Mouse (Mus musculus) kidney, postnatal 4 days (tissue): ENCODE measurements at regions not wholly inside any gene's neighbourhood (a gene's known extent, or its start where the extent isn't known, plus 50 kb on each side); places are given as distances from the start of the nearest gene placed in this dataset.
A peak's percentile ranks its signal among the peaks of the same experiment; 100 is the strongest.
"Not testable (repeated sequence)": the region's sequence is repeated elsewhere in the genome, so short reads cannot be mapped to it uniquely, and the experiment has no call there.

Source experiments
- DNase-seq, 2 experiments: peaks; one replicate each; pipeline ENCODE4 v3.0.0; 2021; ENCODE audit warnings: mixed read lengths in 2 of 2

DNA sequence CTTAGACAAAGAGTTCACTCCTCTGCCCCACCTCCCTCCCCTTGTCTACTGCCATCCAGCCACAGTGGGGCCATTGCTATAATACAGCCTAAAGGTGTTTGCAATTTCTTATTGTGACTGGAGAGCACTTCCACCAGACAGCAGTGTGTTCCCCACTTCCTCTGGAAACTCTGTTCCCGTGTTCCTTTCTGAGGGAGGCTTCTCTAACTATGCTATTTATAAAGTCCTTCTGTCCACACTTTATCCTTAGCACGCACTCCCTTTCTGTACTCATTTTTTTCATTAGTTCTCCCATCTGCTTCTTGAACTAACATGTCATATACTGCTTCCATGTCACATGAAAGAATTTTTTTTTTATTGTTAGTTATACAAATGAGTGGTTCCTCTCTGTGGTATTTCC lies 52.0 kb upstream of the 4930432M17Rik start:
- DNase-seq: no peak

DNA sequence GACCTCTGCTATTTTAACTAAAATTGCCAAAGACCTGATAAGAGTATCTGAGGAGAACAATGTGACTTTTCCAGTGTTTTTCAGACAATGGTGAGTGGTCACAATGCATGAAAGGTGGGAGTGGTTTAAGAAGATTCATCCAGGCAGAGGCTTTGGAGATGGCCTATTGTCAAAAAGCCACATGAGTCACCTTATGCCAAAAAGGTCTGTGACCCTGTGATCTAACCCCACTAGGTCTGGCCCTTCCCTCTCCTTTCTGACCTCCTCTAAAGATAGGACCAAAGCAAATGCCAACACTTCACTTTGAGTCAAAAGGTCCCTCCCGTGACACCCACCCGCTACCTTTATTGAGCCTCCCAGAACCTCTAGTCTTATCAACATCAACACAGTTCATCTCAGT lies 52.4 kb upstream of the 4930432M17Rik start:
- DNase-seq: no peak

DNA sequence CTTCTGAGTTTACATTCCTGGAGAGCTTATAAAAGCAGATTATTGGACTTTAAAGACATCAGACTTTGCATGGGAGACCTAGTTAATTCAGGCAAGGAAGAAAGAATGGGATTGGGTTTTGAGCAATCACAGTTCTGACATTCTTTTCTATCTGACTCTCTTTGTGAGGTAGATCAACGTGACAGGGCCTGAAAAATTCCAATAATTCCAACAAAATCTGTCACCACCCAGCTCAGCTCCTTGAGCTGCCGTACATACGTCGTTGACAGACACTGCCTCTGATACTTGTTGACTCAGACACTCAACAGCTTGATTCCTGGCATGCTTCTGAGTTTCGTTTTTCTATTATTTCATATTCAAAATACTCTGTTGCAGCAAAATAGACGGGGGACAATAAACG lies 53.2 kb upstream of the 4930432M17Rik start:
- DNase-seq: no peak

DNA sequence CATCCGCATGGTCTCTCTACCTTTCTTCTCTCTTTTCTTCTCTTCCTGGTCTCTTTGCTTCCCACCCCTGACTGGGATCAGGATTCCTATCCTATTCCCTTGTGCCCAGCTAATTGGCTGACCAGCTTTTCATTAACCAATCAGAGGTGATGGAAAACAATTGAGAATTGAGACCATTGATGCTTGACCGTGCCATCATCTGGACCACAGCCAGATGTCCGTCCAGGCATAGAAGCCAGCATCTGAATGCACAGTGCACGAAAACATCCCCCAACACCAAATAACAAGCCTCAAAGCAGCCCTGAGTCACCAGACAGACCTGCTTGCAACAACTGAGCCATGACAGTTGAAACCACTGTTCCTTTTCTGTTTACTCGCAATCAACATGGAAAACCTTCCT lies 54.5 kb upstream of the 4930432M17Rik start:
- peak; percentile 34 to 48 for DNase-seq

DNA sequence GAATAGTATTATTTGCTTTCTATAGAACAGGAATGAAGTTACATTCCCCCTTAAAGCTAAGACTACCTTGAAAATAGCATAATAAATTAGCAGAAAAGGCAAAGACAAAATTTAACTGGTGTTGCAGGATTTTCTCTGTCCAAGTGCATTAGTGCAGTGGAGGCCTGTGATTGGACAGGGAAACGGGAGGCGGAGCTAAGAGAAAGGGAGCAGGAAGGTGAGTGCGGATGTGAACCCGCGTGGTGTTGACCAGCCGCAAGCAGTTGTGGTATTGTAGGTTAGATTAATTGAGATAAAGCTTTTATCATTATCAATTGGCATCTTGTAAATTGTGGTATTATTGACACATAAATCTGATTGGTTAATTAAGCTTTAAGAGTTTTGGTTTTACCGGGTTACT lies 55.8 kb upstream of the 4930432M17Rik start:
- DNase-seq: no peak

DNA sequence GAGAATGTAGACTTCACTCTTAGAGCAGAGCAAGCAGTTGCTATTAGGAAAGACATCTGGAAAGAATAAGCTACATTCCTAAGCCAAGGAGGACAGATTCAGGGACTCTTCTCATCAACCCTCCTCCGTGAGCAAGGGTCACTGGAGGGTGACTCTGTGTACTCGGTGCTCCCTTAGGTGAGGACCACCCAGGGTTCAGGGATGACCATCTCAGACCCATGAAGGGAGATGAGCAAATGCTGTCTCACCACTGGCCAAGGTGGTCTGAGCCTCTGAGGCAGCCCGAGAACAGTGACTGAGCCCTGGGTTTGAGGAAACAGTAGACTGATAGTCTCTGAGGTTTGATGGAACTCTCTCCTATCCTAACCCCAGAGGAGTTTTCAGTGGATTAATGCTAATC lies 57.3 kb upstream of the 4930432M17Rik start:
- DNase-seq: no peak

DNA sequence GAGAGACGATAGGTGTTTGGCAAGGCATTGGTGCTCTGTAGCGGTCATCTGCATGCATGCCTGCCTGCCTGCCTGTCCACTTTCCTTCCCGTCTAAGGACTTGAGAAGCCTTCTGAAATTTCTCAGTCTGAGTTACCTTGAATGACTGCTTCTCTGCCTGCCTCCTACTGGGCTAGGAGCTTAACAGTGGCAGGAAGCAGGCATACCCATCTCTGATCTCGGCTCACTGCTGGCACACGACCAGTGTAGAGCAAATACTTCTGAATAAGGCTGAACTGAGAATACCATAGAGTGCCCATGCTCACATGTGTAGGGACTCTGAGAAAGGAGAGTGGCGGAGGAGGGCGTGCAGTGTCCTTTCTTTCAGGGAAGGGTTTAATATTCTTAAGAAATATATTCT lies 60.7 kb upstream of the 4930432M17Rik start:
- DNase-seq: no peak

DNA sequence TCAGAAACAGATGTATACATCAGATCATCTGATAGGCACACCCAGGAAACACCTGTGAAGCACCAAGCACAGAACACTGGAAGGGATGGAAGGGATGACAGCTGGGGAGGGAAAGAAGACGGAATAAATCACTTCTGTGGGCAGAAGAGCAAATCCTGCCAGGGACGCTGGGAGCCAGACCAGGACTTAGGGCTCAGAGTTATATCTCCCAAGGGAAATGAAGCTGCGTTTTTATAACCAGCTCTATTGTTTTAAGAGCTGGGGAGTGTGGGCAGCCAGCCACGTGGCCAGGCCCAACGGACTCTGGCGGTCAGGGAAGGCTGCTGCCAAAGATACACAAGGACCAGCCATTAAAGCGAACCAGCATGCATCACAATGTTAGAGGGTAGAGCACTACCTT lies 61.5 kb upstream of the 4930432M17Rik start:
- DNase-seq: peak; percentile 58 to 68

DNA sequence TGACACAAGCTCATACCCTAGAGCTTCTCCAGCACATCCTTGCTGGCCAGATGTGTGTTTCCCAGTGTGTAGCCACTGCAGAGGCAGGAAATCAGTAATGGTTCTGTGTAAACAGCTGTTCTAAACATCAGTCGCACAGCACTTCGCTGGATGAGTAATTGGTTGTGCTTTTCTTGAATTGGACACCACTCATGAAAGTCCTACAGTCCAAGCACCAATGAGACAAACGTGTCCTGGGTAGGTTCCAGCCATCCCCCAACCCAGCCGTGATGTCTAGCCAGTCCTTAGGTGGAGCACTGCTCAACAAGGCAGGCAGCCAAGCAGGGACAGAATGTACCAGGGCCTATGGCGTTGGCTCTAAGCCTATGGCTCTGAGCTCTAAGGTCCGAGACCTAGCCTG lies 65.8 kb upstream of the 4930432M17Rik start:
- DNase-seq: no peak

DNA sequence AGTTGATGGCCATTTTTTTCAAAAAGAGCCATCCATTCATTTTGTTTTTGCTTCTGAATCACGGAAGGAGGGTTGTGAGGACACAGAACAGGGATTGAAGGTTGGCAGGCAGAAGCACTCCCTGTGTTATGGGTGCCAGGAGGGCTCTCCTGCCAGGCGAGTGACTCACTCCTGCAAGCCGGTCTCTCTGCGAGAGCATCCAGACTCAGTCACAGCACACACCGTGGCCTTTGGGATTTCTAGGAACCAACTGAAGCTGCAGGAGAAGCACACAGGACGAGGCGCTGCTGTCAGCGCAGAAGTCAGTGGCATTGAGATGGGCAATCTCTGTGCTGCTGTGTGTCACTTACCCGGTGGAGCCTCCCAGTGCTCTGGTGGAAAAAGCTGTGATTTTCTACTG lies 66.5 kb upstream of the 4930432M17Rik start:
- DNase-seq: no peak

DNA sequence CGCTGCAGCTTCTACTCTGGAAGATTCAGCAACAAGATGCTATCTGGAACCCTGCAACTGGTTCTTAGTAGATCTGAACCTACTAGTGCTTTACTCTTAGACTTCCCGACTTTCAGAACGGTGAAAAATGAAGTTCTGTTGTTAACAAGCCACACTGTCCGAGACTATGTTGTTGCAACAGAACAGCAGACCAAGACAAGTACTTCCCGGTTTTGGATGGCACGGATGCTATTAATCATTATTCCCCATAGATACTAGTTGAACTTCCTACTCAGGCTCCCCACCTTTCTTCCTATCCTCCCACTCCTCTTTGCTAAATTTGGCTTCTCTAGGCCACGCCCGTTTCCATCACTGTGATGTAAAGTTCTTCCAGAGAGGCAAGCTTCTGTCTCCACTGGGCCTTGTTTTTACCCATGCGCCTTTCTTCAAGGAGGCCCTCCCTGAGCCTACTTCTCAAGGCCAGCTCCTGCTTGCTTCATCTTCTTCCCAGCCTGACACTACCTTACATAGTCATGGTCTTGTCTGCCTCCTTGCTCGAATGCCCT lies 67.7 kb upstream of the 4930432M17Rik start:
- DNase-seq: no peak

DNA sequence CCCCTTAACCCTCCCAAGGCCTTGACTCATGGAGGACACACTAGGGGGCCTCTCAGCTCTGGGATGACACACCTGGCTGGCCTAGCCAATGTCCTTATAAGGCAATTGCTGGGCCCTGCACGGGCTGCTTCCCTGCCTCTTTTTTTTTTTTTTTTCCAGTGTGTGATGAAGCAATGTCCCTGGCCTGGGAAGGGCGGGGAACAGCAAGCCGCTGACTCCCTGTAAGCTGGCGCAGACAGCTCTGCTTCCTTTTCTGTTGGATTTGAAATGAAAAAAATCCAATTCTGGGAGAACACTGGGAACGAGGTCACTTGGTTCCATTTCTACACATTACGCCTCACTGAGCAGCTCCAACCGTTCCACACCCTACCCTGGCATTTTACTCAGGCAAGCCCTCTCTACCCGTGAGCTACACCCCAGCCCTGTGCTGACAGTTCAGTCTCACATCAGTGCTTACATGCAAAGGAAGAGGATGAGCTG lies 68.4 kb upstream of the 4930432M17Rik start:
- DNase-seq: peak; percentile 34 to 56

DNA sequence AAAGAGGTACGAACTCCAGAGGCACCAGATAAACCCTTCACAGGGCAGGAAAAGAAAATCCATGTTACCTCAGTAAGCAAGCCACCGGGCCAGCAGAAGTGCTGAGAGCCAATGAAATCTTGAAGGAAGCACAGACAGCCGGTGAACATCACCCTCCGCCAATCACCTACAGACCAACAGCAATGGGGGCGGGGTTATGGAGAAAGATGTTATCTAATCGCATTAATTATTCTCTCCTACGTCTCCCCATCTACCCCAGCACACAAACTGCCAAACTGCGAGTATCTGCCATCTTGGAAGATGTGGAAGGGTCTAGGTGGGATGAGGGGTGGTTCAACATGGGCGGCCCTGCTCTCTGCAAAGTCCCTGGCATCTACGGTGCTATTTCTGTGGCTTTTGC lies 68.6 kb upstream of the Slc44a3 start:
- no peak for DNase-seq

DNA sequence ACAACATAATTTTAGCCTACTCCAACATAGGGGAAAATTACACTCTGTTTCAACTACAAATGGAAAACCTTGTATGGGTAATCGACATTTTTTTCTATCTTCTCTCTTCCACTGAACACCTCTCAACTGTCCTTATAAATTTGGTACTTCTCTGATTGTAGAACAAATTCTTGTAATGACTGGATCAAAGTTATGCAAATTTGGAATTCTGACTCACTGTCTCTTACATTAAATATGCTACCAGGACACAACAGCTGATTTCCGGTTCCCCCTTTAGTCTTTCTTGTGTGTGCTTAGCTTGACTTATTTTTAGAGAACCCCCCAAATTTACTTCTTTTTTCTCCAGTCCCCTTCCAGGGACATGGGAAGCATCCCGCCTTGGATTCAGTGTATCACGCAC lies 68.2 kb upstream of the Slc44a3 start:
- no peak for DNase-seq

DNA sequence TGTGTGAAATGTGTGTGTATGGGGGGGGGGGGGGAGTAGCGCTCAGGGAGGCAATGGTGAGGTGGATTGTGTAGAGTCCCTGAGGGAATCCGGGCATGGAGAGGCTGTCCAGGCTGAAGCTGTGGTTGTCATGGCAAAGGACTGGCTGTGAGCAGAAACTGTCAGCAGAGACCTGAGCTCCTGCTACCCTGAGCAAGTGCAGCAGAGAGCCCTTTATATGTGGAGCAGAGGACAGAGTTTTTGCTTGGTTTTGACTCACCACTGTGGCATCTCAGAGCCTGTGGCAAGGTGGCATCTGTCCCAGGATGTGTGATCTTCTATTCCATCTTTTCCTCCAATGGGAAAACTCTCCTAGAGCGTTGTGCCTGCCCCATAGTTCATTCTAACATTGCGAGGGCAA lies 65.8 kb upstream of the Slc44a3 start:
- no peak for DNase-seq

DNA sequence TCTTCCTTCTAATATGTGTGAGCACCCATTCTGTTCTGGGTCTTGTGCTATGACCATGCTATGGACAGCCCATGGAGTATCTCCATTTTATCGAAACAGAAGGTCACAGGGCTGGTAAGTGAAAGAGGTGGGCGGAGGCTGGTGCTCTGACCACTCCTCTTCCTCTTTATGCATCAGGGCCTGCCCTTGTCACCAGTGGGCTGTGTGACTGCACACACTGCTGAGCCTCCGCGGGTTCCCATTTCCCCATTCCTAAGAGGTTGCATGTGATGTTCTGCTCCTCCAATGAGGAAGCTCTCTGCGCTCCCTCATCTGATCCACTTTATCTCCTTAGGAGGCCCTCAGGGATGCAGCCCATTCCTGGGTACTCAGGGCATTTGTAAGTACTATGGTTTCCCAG lies 65.0 kb upstream of the Slc44a3 start:
- DNase-seq: no peak

DNA sequence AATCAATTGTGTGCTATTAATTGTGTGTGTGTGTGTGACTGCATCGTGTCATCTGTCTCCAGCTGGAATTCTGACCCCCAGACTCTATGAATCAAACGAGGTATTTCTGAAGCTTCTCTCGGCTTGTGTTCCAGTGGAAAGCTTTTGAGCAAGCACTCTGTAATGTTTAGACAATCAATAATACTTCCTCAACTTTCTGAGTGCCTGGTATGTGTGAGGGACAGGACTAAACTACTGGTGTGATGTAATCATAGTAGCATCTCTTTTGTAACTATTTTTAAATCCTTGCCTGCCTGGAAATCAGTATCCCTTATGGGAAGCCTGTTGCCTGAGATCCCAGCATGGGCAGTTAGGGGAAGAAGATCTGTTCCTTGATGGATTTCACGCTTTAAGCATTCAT lies 62.4 kb upstream of the Slc44a3 start:
- no peak for DNase-seq

DNA sequence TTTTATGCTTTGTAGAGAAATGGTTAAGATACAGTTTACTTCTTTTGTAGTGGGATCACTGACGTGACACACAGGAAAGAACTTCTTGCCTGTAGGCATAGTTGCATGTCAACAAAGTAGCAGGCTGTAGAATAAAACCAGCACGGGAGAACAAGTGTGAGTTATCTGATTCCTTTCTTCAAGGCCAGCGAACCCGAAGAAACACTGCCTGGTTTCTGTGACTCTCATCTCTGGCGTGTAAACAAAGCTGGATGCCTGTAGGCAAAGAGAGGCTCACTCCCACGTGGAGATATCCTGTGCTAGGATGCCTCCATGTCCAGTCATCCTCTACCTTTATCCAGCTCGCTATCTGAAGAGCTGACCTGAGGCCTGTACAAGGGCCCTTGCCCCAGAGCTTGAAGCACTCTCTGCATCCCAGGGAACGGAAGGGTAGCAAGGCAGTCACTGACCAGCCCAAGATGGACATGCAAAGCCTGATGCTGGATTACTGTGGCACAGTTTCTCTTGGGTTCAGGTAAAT lies 61.5 kb upstream of the Slc44a3 start:
- no peak for DNase-seq

DNA sequence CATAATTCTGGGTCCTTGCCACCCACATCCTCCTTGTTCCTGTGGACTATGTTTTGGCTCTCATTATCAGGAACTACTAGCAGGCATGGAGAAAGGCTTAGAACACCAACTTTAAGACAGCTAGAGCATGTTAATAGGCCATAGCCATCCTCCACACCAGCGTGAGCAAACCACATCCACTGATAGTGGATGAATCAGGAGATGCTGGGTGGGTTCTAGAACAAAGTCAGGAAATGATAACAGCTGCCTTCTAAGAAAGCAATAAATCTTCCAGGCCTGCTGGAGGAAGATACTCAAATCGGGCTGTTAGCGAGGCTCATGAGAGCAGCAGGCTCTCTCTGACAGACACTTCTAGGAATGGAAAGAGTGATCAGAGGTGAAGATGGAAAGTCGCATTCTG lies 60.9 kb upstream of the Slc44a3 start:
- DNase-seq: no peak

DNA sequence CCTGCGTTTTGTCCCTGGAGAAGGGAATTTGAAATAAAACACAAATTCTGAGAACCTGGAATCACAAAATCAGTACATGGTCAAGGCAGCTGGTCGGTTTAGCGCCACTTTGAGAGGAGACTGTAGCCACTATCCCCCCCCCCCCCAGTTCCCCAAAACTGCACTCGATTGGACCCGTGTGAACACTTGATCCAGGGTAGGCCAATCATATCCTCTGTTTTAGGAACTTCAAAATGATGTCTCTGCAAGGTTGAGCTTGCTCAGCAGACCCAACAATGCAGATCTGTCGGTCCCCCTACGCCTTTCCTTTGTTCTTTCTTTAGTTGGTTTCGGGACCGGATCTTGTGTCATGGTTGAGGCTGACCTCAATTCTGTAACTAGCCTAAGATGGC lies 57.3 kb upstream of the Slc44a3 start:
- no peak for DNase-seq

DNA sequence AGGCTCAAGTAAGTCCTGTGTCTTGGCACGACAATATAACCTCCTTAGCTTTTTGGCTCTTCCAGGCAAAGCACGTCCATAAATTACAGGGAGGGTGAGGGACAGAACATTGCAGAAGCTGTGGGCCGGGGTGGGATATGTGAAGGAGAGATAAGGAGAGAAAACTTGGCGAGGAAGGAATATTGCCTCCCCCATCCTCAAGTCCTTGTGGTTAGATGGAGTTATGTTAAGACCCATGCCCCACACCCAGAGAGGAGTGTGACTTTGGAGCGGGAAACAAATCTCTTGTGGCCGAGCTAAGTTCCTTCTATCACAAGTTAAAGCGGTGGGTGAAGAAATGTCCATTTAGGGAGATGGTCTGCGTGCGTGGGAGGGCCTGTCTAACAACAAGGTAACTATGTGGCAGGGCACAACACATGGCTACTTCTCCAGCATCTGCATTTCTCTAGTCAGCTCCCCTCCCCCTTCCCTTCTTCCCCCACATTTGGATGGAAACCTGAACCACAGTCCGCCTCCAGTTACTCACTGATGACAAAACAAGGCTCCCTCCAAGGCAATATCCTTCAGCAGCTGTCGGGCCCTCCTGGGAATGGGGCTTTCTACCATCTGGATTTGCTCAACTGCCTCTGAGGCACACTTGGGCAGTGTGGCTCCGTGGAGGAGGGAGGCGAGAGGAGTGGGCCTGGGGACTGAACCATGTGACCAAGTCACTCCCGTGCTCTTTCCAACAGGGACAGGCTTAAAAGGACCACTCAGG lies 56.7 kb upstream of the Slc44a3 start:
- peak; percentile 71 to 81 for DNase-seq

DNA sequence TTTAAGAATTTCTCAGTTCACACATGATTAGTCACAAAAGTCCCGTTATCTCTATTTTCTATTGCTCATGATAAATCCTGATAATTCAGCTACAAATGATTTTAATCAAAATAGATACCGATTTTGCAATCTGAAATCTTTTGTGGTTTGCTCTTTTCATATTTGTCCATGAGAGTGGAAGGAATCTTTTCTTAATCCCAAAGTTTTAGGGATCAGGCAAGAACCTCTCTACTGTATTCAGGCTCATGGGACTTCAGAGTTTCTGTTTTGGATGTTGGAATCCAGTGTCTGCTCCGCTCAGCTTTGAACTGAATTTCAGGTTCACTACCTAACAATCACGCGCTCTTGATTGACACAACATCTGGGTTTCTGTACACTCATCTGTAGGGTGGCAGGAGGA lies 53.1 kb upstream of the Slc44a3 start:
- DNase-seq: no peak

DNA sequence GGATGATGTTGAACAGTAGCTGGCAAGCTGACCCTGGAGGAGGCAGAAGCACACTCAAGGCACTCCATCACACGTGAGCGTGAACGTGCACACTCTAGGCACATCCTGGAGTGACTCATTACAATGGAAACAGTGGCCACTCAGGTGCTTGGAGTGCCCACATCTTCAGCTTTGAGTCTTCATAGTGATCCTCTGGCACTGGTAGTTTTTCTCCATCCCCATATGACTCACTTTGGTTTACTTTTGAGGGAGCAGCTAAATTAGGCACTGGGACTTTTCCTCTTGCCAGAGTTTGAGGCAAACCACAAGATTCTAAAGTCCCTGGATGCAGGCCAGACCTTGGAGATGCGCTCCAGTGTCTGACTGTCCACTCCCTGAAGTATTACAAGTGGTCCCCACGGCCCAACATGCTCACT lies 52.5 kb upstream of the Slc44a3 start:
- peak in 1 of 2 experiments; percentile 28 for DNase-seq

DNA sequence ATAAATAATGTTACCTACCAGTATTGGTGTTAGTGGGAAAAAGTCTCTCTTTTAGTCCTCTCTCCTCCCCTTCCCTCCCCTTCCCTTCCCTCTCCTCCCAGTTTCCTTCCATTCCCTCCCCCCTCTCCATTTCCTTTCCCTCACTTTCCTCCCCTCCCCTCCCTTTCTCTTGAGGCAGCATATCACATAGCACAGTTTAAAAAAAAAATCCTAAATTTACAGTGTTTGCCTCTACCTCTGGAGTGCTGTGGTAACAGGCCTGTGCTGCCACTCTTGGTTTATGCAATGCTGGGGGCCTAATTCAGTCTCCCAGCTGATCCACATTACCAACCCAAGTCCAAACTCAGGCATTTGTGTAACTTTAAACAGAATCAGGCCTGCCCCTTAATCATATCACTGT lies 52.1 kb upstream of the Slc44a3 start:
- DNase-seq: no peak

DNA sequence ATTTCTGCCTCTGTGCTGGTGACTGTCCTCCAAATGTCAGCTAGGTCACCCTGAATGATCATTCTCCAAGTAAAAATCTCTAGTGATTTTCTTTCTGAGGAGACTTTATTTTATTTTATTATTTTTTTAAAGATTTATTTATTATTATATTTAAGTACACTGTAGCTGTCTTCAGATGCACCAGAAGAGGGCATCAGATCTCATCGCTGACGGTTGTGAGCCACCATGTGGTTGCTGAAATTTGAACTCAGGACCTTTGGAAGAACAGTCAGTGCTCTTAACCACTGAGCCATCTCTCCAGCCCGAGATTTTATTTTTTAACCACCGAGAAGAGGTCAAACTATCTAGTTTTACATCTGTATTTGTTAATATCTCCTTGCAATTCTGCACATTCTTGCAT lies 50.5 kb upstream of the Slc44a3 start:
- not testable (repeated sequence) for DNase-seq
